Mouse (Mus musculus): Measurements from ENCODE around the gene Plpp2. TPM values are rescaled to one million over a fixed set of nuclear protein-coding genes. Genes with fewer than 3 reads are reported as not detected.

Gene Plpp2
- total RNA-seq, 2 experiments from 2014 or later = 20.2 to 38.2 TPM

- DNase-seq = no peak
Observed at GRCm38 (mm10) chr10:79548971-79549723, 15.6 kb upstream of the Plpp2 start.

GRCm38 (mm10) chr10:79548546-79548945 lies 14.9 kb upstream of the Plpp2 start:
- DNase-seq = no peak

- DNase-seq = no peak
Observed at GRCm38 (mm10) chr10:79547148-79547675, 13.6 kb upstream of the Plpp2 start.

- no peak for DNase-seq
Observed at GRCm38 (mm10) chr10:79546483-79546882, 12.9 kb upstream of the Plpp2 start.

- DNase-seq = no peak
Observed at GRCm38 (mm10) chr10:79545891-79546290, 12.3 kb upstream of the Plpp2 start.

GRCm38 (mm10) chr10:79544631-79545030 lies 11.0 kb upstream of the Plpp2 start:
- DNase-seq = no peak

- peak; percentile 44 to 67 for DNase-seq
Observed at GRCm38 (mm10) chr10:79543884-79544597, 10.4 kb upstream of the Plpp2 start.

GRCm38 (mm10) chr10:79542171-79542570 lies 8.6 kb upstream of the Plpp2 start:
- no peak for DNase-seq

- no peak for DNase-seq
Observed at GRCm38 (mm10) chr10:79541522-79541921, 7.9 kb upstream of the Plpp2 start.

- DNase-seq = no peak
Observed at GRCm38 (mm10) chr10:79540746-79541145, 7.2 kb upstream of the Plpp2 start.

GRCm38 (mm10) chr10:79539701-79540495 lies 6.3 kb upstream of the Plpp2 start:
- no peak for DNase-seq

- no peak for DNase-seq
Observed at GRCm38 (mm10) chr10:79538873-79539272, 5.3 kb upstream of the Plpp2 start.

GRCm38 (mm10) chr10:79538323-79538722 lies 4.7 kb upstream of the Plpp2 start:
- DNase-seq = no peak

- DNase-seq = no peak
Observed at GRCm38 (mm10) chr10:79537781-79538180, 4.2 kb upstream of the Plpp2 start.

- no peak for DNase-seq
Observed at GRCm38 (mm10) chr10:79537271-79537670, 3.7 kb upstream of the Plpp2 start.

- DNase-seq = no peak
Observed at GRCm38 (mm10) chr10:79536461-79537080, 3.0 kb upstream of the Plpp2 start.

GRCm38 (mm10) chr10:79535431-79535830 lies 1.8 kb upstream of the Plpp2 start:
- no peak for DNase-seq

- DNase-seq = no peak
Observed at GRCm38 (mm10) chr10:79534426-79534825, 830 bp upstream of the Plpp2 start.

- no peak for DNase-seq
Observed at GRCm38 (mm10) chr10:79532678-79533077, 918 bp downstream of the Plpp2 start.

GRCm38 (mm10) chr10:79531593-79531992 lies 2.0 kb downstream of the Plpp2 start:
- DNase-seq = no peak

- no peak for DNase-seq
Observed at GRCm38 (mm10) chr10:79530721-79531120, 2.9 kb downstream of the Plpp2 start.

GRCm38 (mm10) chr10:79530241-79530640 lies 3.4 kb downstream of the Plpp2 start:
- no peak for DNase-seq
